Mouse (Mus musculus): Measurements from ENCODE around the gene Hoxa5. TPM values are rescaled to one million over a fixed set of nuclear protein-coding genes. Genes with fewer than 3 reads are reported as not detected.

Hoxa5 gene
- total and polyA plus RNA-seq, 3 experiments: 0.83 to 4.1 (median 1.5) TPM

DNA sequence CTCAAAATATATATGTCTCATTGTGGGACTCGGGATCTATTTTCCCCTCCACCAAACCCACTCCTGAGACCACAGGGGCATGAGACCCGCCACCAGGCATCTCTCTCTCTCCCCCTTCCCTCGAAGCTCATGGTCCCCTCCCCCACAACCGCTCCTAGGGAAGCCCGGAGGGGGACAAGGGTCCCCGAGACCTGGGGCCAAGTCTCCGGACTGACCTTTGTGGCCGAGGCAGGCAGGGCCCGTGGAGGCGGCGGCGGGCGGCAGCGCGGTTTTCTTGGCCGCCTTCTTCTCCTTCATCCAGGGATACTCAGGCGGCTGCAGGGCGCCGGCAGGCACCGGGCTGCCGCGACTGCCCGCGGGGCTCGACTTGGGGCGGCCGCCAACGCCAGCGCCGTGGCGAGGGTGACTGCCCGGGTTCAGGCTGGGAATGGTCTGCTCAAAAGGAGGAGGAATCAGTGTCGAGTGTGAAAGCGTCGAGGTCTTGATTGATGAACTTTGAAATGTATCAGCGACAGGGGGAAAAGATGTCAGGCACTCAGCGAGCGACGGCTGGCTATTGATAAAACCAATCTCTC is 40.2 kb downstream of the Hoxa5 start:
- no peak overlapping the region for H3K27ac ChIP-seq (ENCODE audit: insufficient read depth, low read depth)
- H3K4me1 ChIP-seq (ENCODE audit: control insufficient read depth in 1 of 2, insufficient read depth in 2 of 2): peaks cover 0 to 10% of the 10 kb centered on the region in 2 experiments; a peak in 2 of 4 replicates
- peaks cover 6 to 46% of the 10 kb centered on the region in 2 experiments for H3K36me3 ChIP-seq (replicated peaks in 1 of 2; ENCODE audit: control insufficient read depth in 1 of 2, insufficient read depth in 1 of 2, low read length in 1 of 2)
- no peak overlapping the region for H3K4me3 ChIP-seq (replicated peaks in 1 of 3; ENCODE audit: low read depth in 2 of 3, low read length in 2 of 3, poor library complexity in 1 of 3)
- dilution Hi-C loops (cut with MboI; ENCODE audit: extremely low pct_ligation_motif_present, extremely low pct_unique_long_range_greater_than_20kb, low sequenced_read_pairs) (no loop called here), in situ Hi-C loops (cut with MboI; ENCODE audit: low pct_ligation_motif_present, low pct_unique_long_range_greater_than_20kb, low sequenced_read_pairs) (no loop called here)
- H3K4me2 ChIP-seq (ENCODE audit: insufficient read depth, low read depth, poor library complexity, severe bottlenecking): no peak overlapping the region
- H3K9me3 ChIP-seq (replicated peaks; ENCODE audit: low read length): no peaks in the 10 kb centered on the region
- H3K79me2 ChIP-seq (replicated peaks; ENCODE audit: control insufficient read depth, extremely low read depth, insufficient read depth, poor library complexity, severe bottlenecking): peaks cover 4% of the 10 kb centered on the region; the same call in 1 of the 2 replicates
- no peak for TF ChIP-seq RAD21 (IDR thresholded peaks at IDR 0.05; ENCODE audit: low read depth, low read length)
- no peak for DNase-seq (ENCODE audit: extremely low read depth)
- H3K27me3 ChIP-seq (replicated peaks): no peaks in the 10 kb centered on the region
- no peak overlapping the region for H3K9ac ChIP-seq (ENCODE audit: insufficient read depth, low read depth)

DNA sequence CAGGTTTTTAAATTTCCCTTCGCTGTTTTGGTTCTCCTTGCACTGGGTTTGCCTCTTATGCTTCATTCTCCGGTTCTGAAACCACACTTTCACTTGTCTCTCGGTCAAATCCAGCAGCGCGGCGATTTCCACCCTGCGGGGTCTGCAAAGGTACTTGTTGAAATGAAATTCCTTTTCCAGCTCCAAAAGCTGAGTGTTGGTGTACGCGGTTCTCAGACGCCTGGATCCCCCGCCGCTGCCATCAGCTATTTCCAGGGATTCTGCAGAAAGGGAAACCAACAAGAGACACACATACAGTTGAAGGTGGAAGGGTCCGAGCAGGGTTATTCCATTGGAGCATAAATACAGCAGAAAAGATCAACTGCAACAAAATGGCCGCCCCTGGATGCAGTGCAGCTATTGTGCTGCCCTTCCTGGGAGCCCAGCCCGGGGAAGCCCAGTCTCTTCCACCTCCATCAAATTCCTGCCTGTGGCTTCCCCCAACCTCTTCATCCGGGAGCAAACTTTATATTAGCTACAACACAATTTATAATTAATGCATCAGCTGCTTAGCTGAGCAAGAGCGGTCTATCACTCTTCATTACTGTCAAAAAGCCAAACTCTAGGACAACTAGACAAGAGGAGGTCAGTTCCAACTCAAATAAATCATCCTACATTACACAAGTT is 40.9 kb downstream of the Hoxa5 start:
- Histone ChIP-seq H3K9me3 (replicated peaks; ENCODE audit: low read length) (no peaks in the 10 kb centered on the region), H3K27me3 (replicated peaks) (no peaks in the 10 kb centered on the region), H3K36me3 (replicated peaks in 1 of 2; ENCODE audit: control insufficient read depth in 1 of 2, insufficient read depth in 1 of 2, low read length in 1 of 2) (peaks cover 6 to 43% of the 10 kb centered on the region in 2 experiments), H3K4me2 (ENCODE audit: insufficient read depth, low read depth, poor library complexity, severe bottlenecking) (no peak overlapping the region), H3K4me1 (ENCODE audit: control insufficient read depth in 1 of 2, insufficient read depth in 2 of 2) (peaks cover 0 to 10% of the 10 kb centered on the region in 2 experiments; a peak in 2 of 4 replicates), H3K79me2 (replicated peaks; ENCODE audit: control insufficient read depth, extremely low read depth, insufficient read depth, poor library complexity, severe bottlenecking) (peaks cover 7% of the 10 kb centered on the region; the same call in 1 of the 2 replicates), H3K4me3 (replicated peaks in 1 of 3; ENCODE audit: low read depth in 2 of 3, low read length in 2 of 3, poor library complexity in 1 of 3) (no peak overlapping the region), H3K27ac (ENCODE audit: insufficient read depth, low read depth) (no peak overlapping the region), H3K9ac (ENCODE audit: insufficient read depth, low read depth) (no peak overlapping the region)
- DNase-seq (ENCODE audit: extremely low read depth): no peak
- TF ChIP-seq PAX5 (IDR thresholded peaks at IDR 0.05; ENCODE audit: low read length): no peak
- no peak for TF ChIP-seq ZMIZ1 (IDR thresholded peaks at IDR 0.05; ENCODE audit: low read depth, low read length)
- TF ChIP-seq MAFK (IDR thresholded peaks at IDR 0.05; ENCODE audit: insufficient replicate concordance, low read length): no peak
- no peak for TF ChIP-seq ETS1 (conservative IDR thresholded peaks at IDR 0.05; ENCODE audit: low read depth, low read length)
- no peak for TF ChIP-seq POLR2A (IDR thresholded peaks at IDR 0.05; ENCODE audit: low read depth, low read length)
- TF ChIP-seq BHLHE40 (IDR thresholded peaks at IDR 0.05; ENCODE audit: low read depth, low read length): no peak
- dilution Hi-C loops (cut with MboI; ENCODE audit: extremely low pct_ligation_motif_present, extremely low pct_unique_long_range_greater_than_20kb, low sequenced_read_pairs) (no loop called here), in situ Hi-C loops (cut with MboI; ENCODE audit: low pct_ligation_motif_present, low pct_unique_long_range_greater_than_20kb, low sequenced_read_pairs) (no loop called here)

DNA sequence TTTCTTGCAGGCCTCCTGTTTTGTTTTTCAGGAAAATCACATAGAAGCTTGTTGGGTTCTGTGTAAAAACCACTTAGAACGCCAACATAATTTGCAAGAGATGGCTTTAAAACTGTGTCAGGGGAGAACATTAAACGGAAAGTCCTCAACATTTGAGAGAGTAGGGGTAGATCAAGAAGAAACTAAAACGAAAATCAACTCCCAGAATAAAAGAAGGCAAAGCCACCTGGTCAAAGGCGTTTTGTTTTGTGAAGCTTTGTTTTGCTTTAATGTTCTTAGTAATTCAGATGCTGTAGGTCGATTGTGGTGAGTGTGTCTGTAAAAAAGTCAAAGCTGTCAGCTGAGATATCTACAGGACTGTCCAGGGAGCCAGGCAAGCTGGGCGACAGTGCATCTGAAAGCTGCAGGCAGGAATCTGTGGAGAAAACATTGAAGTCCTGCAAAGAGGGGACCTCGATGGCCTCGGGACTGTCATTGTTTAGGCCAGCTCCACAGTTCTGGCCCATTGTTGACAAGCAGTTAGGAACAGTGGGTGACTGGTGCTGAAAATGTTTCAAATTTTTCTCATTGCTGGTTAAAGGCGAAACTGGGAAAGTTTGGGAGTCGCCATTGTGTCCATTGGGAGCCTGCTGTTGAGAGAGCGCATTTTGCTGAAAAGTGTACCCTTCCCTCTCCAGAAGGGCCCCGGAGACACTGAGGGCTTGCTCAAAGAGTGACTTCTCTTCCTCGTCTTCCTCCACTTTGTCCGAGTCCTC is 41.6 kb downstream of the Hoxa5 start:
- H3K4me1 ChIP-seq (ENCODE audit: control insufficient read depth in 1 of 2, insufficient read depth in 2 of 2): peaks cover 0 to 12% of the 10 kb centered on the region in 2 experiments; a peak in 2 of 4 replicates
- no peaks in the 10 kb centered on the region for H3K9me3 ChIP-seq (replicated peaks; ENCODE audit: low read length)
- TF ChIP-seq ZKSCAN1 (IDR thresholded peaks at IDR 0.05; ENCODE audit: borderline replicate concordance, low read depth, low read length) (no peak), EP300 (IDR thresholded peaks at IDR 0.05; ENCODE audit: low read length) (no peak), JUND (conservative IDR thresholded peaks at IDR 0.05; ENCODE audit: low read depth, low read length) (no peak), PAX5 (IDR thresholded peaks at IDR 0.05; ENCODE audit: low read length) (no peak), SMC3 (IDR thresholded peaks at IDR 0.05; ENCODE audit: low read depth, low read length) (no peak), SIN3A (IDR thresholded peaks at IDR 0.05; ENCODE audit: low read length) (no peak), HCFC1 (IDR thresholded peaks at IDR 0.05; ENCODE audit: low read depth, low read length) (no peak), MAFK (IDR thresholded peaks at IDR 0.05; ENCODE audit: insufficient replicate concordance, low read length) (no peak), GABPA (IDR thresholded peaks at IDR 0.05; ENCODE audit: insufficient replicate concordance, low read depth, low read length) (no peak), MAX (IDR thresholded peaks at IDR 0.05; ENCODE audit: low read length) (no peak), CHD2 (IDR thresholded peaks at IDR 0.05; ENCODE audit: low read length) (no peak), TCF12 (IDR thresholded peaks at IDR 0.05; ENCODE audit: low read depth, low read length) (no peak)
- DNase-seq (ENCODE audit: extremely low read depth): no peak
- H3K4me3 ChIP-seq (replicated peaks in 1 of 3; ENCODE audit: low read depth in 2 of 3, low read length in 2 of 3, poor library complexity in 1 of 3): no peak overlapping the region
- H3K27me3 ChIP-seq (replicated peaks): no peaks in the 10 kb centered on the region
- in situ Hi-C loops (cut with MboI; ENCODE audit: low pct_ligation_motif_present, low pct_unique_long_range_greater_than_20kb, low sequenced_read_pairs): no loop called here
- dilution Hi-C loops (cut with MboI; ENCODE audit: extremely low pct_ligation_motif_present, extremely low pct_unique_long_range_greater_than_20kb, low sequenced_read_pairs): no loop called here
- no peak overlapping the region for H3K9ac ChIP-seq (ENCODE audit: insufficient read depth, low read depth)
- peaks cover 7% of the 10 kb centered on the region; the same call in 1 of the 2 replicates for H3K79me2 ChIP-seq (replicated peaks; ENCODE audit: control insufficient read depth, extremely low read depth, insufficient read depth, poor library complexity, severe bottlenecking)
- no peak overlapping the region for H3K27ac ChIP-seq (ENCODE audit: insufficient read depth, low read depth)
- no peak overlapping the region for H3K4me2 ChIP-seq (ENCODE audit: insufficient read depth, low read depth, poor library complexity, severe bottlenecking)
- peaks cover 6 to 38% of the 10 kb centered on the region in 2 experiments for H3K36me3 ChIP-seq (replicated peaks in 1 of 2; ENCODE audit: control insufficient read depth in 1 of 2, insufficient read depth in 1 of 2, low read length in 1 of 2)
